Mouse (Mus musculus) spleen, adult 18-20 months (tissue): Measurements from ENCODE around the gene Il20.

ENCODE experiments used
- DNase-seq, 2 experiments: peaks; one replicate each; pipeline ENCODE4 v3.0.0; 2022; ENCODE audit warnings: mixed read lengths in 2 of 2

Gene Il20

DNA sequence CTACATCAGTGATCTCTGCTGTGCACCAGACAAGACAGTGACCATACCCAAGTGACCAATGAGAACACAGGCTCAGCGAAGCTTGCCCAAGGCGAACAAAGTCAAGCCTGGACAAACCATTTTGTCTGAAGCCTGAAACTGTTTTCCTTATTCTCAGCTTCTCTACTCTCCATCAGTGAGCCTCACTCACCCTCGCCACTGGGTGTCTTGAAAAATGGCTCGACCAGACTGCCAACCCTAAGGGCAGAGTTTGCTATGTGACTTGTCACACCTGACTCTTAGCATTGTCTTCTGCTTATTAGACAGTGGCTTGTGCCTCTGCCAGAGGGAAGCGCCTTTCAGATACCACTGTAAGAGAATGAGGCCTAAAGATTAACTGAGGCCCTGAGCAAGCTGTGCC lies 46.5 kb downstream of the Il20 start:
- no peak for DNase-seq

DNA sequence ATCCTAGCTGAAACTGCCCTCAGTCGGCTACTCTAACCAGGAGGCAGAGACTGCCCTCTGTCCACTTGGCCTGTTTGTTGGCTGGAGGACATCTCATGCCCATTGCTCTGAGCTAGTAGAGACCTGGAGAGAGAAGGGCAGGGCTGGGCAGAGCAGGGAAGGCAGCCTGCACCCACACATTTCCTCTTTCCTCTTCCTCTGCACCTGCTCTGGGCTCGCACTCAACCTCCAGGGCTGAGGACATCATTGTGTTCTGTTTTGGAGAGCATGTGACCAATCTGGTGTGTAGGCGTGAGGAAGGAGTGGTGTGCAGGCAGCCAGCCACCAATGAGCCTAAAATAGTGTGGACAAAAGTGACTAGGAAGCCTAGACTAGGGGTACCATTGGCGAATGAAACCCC lies 47.0 kb downstream of the Il20 start:
- peak; percentile 57 to 75 for DNase-seq

DNA sequence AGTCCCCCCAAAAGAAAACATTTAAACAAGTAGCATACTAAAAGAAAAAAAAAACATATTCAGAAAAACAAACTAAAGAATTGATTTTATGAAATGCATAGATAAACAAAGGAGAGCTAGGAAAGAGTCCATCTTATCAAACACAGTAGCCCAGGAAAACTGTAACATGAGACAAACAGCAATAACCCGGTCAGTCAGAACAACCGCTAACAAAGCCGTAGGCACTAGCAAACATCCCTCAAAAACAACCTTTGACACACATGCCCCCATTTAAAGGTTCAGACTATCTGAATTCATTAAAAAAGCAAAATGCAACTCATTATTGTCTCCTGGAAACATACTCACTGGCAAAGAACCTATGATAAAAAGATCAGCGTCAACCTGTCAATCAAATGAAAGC lies 53.8 kb downstream of the Il20 start:
- no peak for DNase-seq
